Mouse (Mus musculus) forebrain, embryonic 10.5 days (tissue): Measurements from ENCODE around the gene Obp2b. TPM values are rescaled to one million over a fixed set of nuclear protein-coding genes. Genes with fewer than 3 reads are reported as not detected.

ENCODE experiments used
- DNase-seq: peaks from one replicate; pipeline ENCODE4 v3.0.0-alpha.2; 2017; ENCODE audit warnings: low spot score; ENCODE audit errors: extremely low spot score
- H3K27ac ChIP-seq: fragments of 300-500 bp; sonication (generic); 2 replicates; pipeline ENCODE4 v1.5.1; 2016; ENCODE audit warnings: mild to moderate bottlenecking
- H3K27me3 ChIP-seq: fragments of 300-500 bp; sonication (generic); 2 replicates; pipeline ENCODE4 v1.6.1; 2016; ENCODE audit warnings: mild to moderate bottlenecking; ENCODE audit not compliant: poor library complexity, severe bottlenecking
- H3K36me3 ChIP-seq: fragments of 300-500 bp; sonication (generic); replicated peaks from 2 replicates; pipeline ENCODE4 v1.6.1; 2016; ENCODE audit warnings: mild to moderate bottlenecking, moderate library complexity
- H3K4me1 ChIP-seq: fragments of 300-500 bp; sonication (generic); 2 replicates; pipeline ENCODE4 v1.6.1; 2016
- H3K4me3 ChIP-seq: fragments of 300-500 bp; sonication (generic); 2 replicates; pipeline ENCODE4 v1.5.1; 2016; ENCODE audit warnings: mild to moderate bottlenecking, moderate library complexity
- H3K9me3 ChIP-seq: fragments of 300-500 bp; sonication (generic); 2 replicates; pipeline ENCODE4 v1.6.1; 2016; ENCODE audit warnings: mild to moderate bottlenecking, moderate library complexity
- WGBS: fragments of 180-500 bp; shearing (Covaris S2); methylation state at CpG from one replicate; pipeline ENCODE4 v1.1.7; 2016; 5-methylcytosine and 5-hydroxymethylcytosine counted together
- polyA plus RNA-seq: library from polyadenylated mRNA; unstranded; fragments of >200 nt; fragmentation: Nextera tagmentation; extraction: Ambion mirVana; gene quantifications from 2 replicates; pipeline ENCODE4 v1.2.1, GENCODE M21; 2016

The Obp2b gene
- polyA plus RNA-seq, 1 experiment from 2014 or later = not detected

GRCm38 (mm10) chr2:25785573-25786322 lies 48.9 kb downstream of the Obp2b start:
- Histone ChIP-seq H3K36me3 (no peaks in the 10 kb centered on the region), H3K27me3 (no peaks in the 10 kb centered on the region), H3K9me3 (no peaks in the 10 kb centered on the region), H3K4me1 (peaks cover 9% of the 10 kb centered on the region), H3K4me3 (no peak overlapping the region), H3K27ac (no peak overlapping the region)
- WGBS = 74% methylated on average over 5 of the region's 5 CpGs
- no peak for DNase-seq

- H3K9me3 ChIP-seq = no peaks in the 10 kb centered on the region
- H3K27ac ChIP-seq = no peak overlapping the region
- no peaks in the 10 kb centered on the region for H3K27me3 ChIP-seq
- H3K36me3 ChIP-seq = no peaks in the 10 kb centered on the region
- no peak for DNase-seq
- H3K4me3 ChIP-seq = no peak overlapping the region
- H3K4me1 ChIP-seq = peaks cover 9% of the 10 kb centered on the region
- WGBS = 87% methylated on average over 3 of the region's 3 CpGs
Measured at GRCm38 (mm10) chr2:25789092-25789491, 52.3 kb downstream of the Obp2b start.

Other genes starting within 250 kb of the Obp2b start
- gene Lcn12, start 243.1 kb upstream of the Obp2b start, polyA plus RNA-seq = not detected in 2 replicates
- 90.7 and 93.9 TPM in 2 replicates for gene Fbxw5, start 236.3 kb upstream of the Obp2b start, polyA plus RNA-seq
- 6.3 and 7.2 TPM in 2 replicates for gene C8g, start 235.3 kb upstream of the Obp2b start, polyA plus RNA-seq
- 40.2 and 42.6 TPM in 2 replicates for gene Traf2, start 190.1 kb upstream of the Obp2b start, polyA plus RNA-seq
- gene Edf1, start 179.2 kb upstream of the Obp2b start, polyA plus RNA-seq = 337 and 341 TPM in 2 replicates
- 5.0 and 7.0 TPM in 2 replicates for gene Mamdc4, start 162.2 kb upstream of the Obp2b start, polyA plus RNA-seq
- gene Phpt1, start 161.8 kb upstream of the Obp2b start, polyA plus RNA-seq = 162 and 165 TPM in 2 replicates
- gene Ajm1, start 155.3 kb upstream of the Obp2b start, polyA plus RNA-seq = 0.02 TPM in 1 of 2 replicates, not detected in the other
- 78.3 and 80.8 TPM in 2 replicates for gene Rabl6, start 128.5 kb upstream of the Obp2b start, polyA plus RNA-seq
- 0.09 TPM in 2 replicates for gene Ccdc183, start 119.3 kb upstream of the Obp2b start, polyA plus RNA-seq
- 16.4 and 17.9 TPM in 2 replicates for gene Tmem141, start 115.0 kb upstream of the Obp2b start, polyA plus RNA-seq
- 0.30 and 0.37 TPM in 2 replicates for gene Fcna, start 109.0 kb upstream of the Obp2b start, polyA plus RNA-seq
- not detected in 2 replicates for gene Lcn8, start 83.9 kb upstream of the Obp2b start, polyA plus RNA-seq
- gene Lcn5, start 79.1 kb upstream of the Obp2b start, polyA plus RNA-seq = not detected in 2 replicates
- not detected in 2 replicates for gene Lcn6, start 60.2 kb upstream of the Obp2b start, polyA plus RNA-seq
- not detected in 2 replicates for gene Lcn10, start 54.3 kb upstream of the Obp2b start, polyA plus RNA-seq
- gene Obp2a, start 37.0 kb upstream of the Obp2b start, polyA plus RNA-seq = not detected in 2 replicates
- gene Bmyc, start 30.3 kb upstream of the Obp2b start, polyA plus RNA-seq = 75.6 and 76.1 TPM in 2 replicates
- gene Lcn3, start 28.6 kb downstream of the Obp2b start, polyA plus RNA-seq = not detected in 2 replicates
- not detected in 2 replicates for gene Lcn11, start 40.0 kb downstream of the Obp2b start, polyA plus RNA-seq
- not detected in 2 replicates for gene Gm13539, start 45.2 kb downstream of the Obp2b start, polyA plus RNA-seq
- not detected in 2 replicates for gene Glt6d1, start 78.8 kb downstream of the Obp2b start, polyA plus RNA-seq
- not detected in 2 replicates for gene Lcn9, start 86.1 kb downstream of the Obp2b start, polyA plus RNA-seq
- not detected in 2 replicates for gene Sohlh1, start 110.2 kb downstream of the Obp2b start, polyA plus RNA-seq
- gene Kcnt1, start 126.7 kb downstream of the Obp2b start, polyA plus RNA-seq = 0.40 and 1.4 TPM in 2 replicates
- gene Camsap1, start 246.3 kb downstream of the Obp2b start, polyA plus RNA-seq = 24.5 and 28.9 TPM in 2 replicates